Mouse (Mus musculus) gastrocnemius, postnatal 4 days (tissue): ENCODE results near the gene Enpp3. TPM values are rescaled to one million over a fixed set of nuclear protein-coding genes. Genes with fewer than 3 reads are reported as not detected.

Experiments used
- DNase-seq, 2 experiments: peaks; one replicate each; pipeline ENCODE4 v3.0.0; 2021 to 2022; ENCODE audit warnings: low spot score in 2 of 2, mixed read lengths in 2 of 2
- long read RNA-seq, 2 experiments: library from polyadenylated mRNA; stranded (forward); transcript quantifications; one replicate each; pipeline ENCODE4 v2.0.0; 2021
- total RNA-seq, 2 experiments: library from RNA; stranded (reverse); gene quantifications; 2 replicates each; pipeline ENCODE4 v1.2.3; 2021

The Enpp3 gene
- total RNA-seq, result 10 to 100 TPM in 1 of 2 experiments, 1 to 10 TPM in 1; 9.8 to 11.0 TPM
- long read RNA-seq, experiment 1, full-length matches to known transcripts, result 5 of 9 reads
- long read RNA-seq, experiment 1, partial matches to known transcripts, result 2 of 9 reads
- long read RNA-seq, experiment 1, other reads (novel, unspliced or antisense), result 2 of 9 reads
- long read RNA-seq, experiment 2, full-length matches to known transcripts, result 8 of 8 reads
- long read RNA-seq, experiment 2, partial matches to known transcripts, result 0 of 8 reads
- long read RNA-seq, experiment 2, other reads (novel, unspliced or antisense), result 0 of 8 reads

DNA sequence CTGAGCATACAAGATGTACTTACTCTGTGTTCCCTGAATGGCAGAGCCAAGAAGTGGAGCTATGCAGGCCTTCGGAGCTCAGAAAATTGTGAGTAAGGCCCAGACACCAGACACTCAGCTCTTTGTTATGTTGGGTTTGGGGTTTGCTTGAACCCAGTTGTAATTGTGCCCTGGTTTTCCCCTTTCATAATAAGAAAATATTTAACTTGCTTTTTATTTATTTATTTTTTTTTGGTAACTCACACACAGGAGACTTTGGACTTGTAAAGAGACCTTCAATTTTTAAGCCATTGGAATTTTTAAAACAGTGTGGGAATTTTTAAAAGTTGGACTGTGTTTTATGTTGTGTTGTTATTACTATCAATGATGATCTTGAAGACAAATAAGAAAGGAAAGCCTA, at the start of gene Enpp3:
Enpp3 (minus strand) TSS at position 148 of the 400 bp plus-strand sequence.
- DNase-seq, result no peak

DNA sequence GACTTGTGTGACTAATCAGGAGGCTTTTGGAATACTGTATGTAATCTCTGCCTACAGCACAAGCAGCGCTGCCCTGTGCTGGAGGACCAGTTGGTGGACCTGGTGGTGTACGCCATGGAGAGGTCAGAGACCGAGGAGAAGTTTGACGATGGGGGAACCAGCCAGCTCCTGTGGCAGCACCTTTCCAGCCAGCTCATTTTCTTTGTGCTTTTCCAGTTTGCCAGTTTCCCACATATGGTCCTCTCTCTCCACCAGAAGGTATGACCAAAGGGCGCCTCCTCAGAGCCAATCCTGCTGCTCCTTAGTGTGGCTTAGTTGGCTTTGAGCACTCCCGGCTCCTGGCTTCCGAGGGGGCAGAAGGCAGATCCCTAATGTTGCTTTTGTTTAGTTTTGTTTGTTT, 45.7 kb upstream of the Enpp3 start:
- DNase-seq, result no peak

DNA sequence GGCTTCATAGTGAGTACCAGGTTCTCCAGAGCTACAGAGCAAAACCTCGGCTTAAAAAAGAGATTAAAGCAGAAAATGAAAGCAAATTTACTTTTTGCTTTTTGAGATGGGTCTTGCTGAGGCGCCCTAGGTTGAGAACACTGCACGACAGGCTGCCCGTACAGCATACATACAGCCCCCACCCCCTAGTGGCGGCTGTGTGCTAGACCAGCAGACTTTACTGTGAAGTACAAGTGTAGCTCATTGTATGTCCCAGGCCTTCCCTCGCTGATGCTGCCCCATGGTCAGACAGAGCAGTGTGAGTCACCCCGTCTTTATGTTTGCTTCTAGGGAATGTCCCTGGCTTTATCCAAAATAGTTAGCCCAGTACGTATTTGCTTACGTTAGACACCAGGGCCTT, 43.4 kb upstream of the Enpp3 start:
- no peak for DNase-seq

DNA sequence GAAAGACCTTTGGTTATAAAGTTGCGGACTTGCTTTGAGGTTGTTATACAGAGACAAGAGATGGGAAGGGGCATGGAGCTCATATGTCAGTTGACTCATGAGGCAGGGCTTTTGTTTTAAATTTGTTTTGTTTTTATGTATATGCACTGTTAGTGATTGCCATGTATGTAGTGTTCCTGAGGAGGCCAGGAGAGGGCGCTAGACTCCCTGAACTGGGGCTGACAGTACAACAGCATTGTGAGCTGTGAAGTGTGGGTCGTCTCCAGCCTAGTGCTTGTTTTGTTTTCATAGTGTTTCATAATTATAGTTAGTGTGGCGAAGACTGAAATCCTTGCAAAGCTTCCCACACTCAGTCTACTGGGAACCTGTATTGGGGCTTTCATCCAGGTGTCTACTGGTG, 31.0 kb upstream of the Enpp3 start:
- DNase-seq, result no peak

DNA sequence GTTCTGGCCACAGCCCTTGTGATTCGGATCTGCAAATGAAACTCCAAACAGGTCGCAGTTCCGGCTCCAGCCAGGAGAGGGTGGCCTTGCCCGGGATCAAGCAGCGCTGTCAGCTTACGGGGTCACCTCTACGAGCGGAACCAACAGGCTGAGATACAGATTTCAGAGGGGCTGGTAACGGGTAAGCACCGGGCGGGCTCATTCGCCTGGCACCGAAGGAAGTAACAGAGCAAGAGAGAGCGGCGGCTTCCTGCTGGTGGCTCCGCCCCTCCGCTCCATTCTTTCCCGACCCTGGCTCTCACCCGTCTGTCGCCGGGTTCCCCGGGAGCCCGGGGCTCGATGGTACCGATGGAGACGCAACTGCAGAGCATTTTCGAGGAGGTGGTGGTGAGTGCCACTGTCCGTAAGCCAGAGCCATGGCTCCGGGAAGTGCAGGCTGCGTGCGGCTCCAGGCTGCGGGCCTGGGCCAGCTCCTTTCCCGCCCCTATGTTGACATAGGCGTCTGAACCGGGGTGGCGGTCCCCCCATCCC, 27.2 kb upstream of the Enpp3 start, which contains the start of gene Med23:
Med23 (plus strand) TSS at position 227 of the 531 bp plus-strand sequence.
- peak; percentile 92 to 95 for DNase-seq

DNA sequence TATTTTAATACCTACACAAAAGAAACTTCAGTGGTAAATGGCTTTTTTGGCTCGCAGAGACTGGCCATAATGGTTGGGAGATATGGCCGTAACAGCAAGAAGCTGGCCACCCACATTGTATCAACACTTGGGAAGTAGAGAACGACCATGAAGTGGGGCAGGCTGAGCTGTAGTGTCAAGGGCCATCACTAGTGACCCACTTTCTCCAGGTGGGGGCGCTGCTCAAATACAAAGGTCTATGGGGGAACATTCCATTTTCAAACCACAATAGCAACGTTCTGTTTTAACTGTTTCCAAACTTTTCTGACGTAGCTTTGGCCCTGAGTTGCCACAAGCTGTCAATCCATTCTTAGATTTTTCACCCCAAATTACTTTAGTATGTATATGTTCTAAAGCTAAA, 21.8 kb upstream of the Enpp3 start:
- DNase-seq, result no peak

DNA sequence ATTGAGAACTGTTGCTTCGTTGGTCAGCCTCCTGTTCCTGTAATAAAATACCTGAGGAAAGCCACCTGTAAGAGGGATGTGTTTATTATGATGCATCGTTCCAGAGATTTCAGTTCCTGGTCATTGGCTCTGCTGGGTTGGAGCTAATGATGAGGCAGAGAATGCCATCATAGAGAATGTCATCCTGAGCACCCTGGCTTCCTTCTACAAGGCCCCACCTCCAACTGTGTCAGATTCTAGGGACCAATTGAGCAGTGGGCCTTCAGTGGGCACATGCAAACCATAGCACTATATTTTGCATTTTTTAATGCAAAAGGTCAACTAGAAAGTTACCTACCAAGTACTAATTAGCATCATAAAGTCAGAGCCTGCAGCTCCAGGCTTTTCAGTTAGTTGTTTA, 20.5 kb upstream of the Enpp3 start:
- no peak for DNase-seq

DNA sequence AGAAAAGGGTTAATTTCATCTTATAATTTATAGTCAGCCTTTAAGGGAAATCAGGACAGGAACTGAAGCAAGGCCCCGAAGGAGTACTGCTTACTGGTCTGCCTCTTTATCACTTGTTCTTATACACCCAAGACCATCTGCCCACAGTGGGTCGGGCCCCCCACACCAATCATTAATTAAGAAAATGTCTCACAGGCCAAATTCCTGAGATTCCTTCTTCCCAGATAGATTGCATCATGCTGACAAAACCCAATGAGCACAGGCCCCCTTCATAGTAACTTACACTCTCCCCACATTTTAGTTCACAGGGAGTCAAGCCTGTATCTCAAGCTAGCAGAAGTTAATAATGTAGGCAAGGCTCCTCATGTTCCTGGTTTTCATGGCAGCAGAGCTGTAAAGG, 625 bp downstream of the Enpp3 start:
- no peak for DNase-seq

DNA sequence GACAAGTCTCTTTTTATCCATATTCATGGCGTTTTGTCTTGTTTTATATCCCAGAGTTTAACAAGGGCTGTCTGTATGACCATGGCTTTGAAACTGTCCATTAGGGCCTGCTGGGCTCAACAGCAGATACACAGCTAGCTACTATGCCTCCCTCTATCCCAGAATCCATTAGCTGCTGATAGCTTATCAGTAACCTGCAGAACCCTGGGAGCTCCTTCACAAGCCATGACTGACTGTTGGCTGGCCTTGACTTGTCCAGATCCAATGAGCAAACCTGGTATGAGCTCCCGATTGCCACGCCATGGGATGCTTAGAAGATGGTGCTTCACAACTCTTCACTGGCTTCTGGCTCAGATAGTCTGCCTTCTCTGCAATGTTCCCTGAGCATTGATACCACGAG, 1.8 kb downstream of the Enpp3 start:
- no peak for DNase-seq

DNA sequence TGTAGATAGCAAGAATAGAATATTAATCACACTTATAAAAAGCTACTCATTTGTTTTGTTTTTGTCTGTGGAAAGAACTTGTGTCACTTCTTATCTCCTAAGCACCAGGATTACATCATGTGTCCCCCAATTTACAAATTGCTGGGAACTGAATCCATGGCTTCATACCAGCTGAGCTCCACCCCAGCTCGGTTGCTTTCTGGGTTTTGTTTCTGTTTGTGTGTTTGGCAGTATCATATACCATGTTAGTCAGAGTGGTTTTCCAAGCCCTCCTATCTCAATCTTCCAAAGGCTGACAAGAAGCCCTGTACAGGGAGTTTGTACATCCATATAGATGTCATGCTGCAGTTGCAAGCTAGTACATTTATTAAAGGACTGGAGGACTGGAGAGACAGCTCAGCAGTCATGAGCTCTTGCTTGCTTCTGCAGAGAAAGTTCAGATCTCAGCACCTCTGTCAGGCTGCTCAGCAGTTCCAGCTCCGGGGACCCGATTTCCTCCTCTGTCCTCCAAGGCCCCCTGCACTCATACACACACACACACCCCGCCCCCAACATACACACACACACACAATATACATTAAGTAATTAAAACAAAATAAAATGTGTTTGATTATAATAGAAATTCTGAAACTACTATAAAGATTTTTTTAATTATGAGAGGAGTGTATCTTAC, 6.1 kb downstream of the Enpp3 start:
- DNase-seq, result no peak

DNA sequence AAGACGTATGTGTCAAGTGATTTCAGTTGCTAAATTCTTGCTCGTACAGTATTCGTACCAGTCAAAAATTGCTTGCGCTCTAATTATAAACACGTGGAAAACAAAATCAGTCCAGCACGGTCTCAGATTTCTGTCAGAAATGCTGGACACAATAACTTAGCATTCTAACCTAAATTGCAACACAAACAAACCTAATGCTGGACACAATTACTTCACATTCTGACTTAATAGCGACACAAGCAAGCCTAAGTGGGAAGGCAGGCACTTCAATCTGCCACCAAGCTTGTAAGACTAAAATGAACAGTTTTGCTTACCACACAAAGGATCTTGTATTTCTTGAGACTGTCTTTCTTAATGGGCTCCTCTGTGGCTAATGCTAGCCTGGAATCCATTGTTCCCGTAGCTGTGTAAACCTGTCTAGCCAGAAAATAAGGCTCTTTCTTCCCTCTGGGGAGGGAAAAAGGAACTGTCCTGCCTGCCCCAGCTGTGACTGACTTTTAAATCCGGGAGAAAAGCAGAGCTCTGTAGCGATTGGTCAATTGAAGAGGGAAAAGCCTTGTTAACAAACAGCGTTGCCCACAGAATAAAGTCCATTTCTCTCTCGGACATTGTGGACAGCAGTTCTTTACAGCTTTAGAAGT, 6.8 kb downstream of the Enpp3 start:
- no peak for DNase-seq

DNA sequence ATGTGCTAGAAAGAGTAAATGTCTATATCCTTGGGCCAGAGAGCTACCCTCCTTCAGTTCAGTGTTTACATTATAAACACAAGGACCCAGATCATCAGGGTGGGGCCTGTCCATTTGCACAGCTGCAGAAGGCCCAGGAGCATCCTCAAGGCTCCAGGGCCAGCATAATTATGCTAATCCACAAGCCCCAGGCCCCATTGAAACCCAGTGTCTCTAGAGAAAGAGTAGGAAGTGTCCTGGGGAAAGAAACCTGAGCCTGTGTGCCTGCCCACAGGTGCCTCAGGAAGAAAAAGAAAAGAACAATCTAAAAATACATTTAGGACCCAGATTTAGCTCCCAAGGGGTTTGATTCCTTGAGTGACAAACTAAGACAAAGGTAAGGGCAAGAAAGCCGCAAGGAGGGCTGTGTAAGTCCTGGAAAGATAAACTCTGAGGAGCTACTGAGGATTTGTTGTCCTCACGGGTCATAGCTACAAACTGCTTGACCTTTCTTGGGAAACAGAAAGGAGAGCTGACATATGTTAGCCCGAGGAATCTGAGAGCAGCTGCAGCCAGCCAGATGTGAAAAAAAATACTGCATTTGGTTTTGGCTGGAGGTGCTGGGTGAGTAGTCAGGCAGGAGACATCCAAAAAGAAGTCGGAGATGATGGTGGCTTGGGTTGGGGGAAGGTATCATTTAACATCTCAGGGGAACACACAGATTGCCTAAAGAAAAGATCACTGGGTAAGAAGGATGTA, 7.8 kb downstream of the Enpp3 start:
- no peak for DNase-seq

DNA sequence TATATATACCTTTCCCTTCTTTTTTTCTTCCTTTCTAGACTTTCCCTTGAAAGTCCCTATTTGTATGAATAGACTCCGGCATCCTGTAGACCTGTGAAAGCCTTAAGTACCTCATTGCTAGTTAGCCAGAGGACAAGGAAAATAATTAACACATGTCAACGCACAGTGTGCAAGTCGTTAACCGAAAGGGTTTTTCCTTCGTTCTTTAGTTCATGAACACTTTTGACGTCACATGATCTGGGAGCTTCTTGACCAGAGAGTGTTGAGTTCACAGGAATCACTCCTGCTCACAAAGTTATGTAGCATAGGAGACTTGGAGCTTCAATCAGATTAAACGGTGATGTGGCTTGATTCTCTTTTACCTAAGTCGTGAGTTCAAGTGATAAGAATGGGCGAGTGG, 10.3 kb downstream of the Enpp3 start:
- DNase-seq, result no peak

DNA sequence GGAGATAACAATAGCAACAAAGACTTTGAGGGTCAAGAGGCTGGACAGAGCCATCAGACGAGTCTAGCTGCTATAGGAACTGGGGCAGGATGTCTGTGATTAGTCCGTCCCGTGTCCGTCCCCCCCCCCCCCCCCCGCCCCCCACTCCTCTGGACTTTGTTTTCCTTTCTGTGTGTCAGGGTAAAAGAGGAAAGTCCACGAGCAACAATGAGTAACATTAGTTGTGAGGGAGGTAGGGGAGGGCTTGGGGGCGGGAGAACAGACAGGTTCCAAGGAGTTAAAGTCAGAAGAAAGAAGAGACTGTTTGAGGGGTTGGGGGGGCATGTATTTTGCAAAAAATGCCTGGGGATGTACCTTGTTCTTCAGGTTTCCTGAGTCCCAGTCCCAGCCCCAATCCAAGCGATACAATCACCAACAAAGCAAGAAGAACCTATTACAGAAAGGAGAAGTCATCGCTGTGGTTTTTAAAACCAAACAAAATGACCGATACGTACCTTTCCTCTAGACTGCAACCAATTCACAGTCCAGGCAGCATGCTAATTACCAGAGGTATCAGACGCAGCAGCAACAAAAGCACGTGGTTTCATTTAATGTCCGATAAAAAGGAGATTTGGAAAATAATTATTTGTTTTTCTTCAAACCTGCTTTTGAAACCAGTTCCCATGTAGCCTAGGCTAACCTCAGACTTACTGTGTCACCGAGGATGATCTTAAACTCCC, 11.1 kb downstream of the Enpp3 start:
- DNase-seq, result no peak

DNA sequence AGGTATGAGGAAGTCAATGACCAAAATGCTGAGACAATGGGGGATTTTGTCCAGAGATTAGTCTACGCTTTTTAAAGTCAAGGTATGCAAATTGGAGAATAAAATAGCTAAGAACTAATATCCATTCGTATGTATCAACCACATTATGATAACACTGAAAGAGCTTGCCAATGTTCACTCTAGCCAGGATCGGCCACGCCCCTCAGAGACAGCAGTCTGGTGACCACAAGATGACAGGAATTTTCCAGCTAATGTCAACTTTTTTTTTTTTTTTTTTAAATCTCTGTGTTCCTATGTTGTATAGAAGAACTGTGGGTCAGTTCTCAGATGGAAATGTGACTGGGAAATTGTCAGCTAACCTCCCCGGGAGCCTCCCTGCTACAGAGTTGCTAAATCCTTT, 12.2 kb downstream of the Enpp3 start:
- no peak for DNase-seq

DNA sequence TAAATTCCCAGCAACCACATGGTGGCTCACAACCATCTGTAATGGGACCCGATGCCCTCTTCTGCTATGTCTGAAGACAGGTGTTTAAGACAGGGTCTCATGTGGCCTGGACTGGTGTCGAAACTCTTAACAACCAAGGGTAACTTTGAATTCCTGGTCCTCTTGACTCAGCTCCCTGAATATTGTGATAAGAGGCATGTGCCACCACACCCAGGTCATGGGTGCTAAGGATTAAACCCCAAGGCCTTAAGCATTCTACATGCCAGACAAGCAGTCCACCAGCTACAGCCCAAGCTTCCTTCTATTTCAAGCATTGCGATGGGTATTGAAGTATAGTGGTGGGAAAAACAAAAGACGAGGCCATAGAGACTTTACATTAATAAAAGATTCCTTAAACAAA, 14.5 kb downstream of the Enpp3 start:
- no peak for DNase-seq

DNA sequence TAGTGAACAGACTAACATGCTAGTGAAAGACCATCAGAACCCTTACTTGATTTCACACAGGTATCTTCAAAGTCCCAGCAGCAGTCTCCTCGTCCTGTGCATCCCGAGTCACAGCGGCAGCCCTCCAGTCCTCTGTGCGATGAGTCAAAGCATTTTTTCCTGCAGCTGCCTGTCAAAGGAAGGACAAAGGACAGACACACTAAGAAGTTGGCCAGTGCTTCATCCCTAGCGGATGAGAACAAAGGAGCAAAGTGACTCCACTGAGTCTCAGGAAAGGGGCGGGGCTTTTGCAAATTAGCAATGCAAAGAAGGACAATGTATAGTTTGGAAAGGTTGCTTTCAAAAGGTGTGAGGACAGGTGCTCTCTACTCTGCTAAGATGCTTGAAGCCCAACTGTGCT, 16.5 kb downstream of the Enpp3 start:
- no peak for DNase-seq

DNA sequence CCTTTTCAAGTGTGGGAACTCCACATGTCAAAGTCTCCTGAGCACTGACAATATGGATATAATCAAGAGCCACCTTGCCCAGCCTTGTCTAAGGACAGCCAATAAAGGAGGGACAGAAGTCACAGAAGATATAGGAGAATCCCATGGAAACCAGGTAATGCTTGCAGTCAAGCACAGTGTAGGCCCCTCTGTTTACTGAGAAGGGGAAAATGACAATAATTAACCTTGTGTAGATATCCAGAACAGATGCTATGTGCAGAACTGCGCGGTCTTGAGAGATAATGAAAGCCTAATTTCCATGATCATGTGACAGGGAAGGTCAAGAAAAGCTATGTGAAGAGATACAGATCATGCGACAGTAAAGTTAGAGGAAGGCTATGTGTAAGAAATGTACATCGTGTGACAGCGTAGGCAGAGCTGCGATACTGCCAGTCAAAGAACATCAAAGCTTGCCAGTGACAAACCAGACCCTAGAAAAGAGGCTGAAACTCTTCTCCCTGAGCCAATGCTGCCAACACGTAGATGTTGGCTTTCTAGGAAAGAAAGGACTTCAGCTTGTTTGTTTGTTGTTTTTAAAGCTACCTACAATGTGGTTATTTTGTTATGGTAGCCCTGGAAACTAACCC, 17.1 kb downstream of the Enpp3 start:
- no peak for DNase-seq

DNA sequence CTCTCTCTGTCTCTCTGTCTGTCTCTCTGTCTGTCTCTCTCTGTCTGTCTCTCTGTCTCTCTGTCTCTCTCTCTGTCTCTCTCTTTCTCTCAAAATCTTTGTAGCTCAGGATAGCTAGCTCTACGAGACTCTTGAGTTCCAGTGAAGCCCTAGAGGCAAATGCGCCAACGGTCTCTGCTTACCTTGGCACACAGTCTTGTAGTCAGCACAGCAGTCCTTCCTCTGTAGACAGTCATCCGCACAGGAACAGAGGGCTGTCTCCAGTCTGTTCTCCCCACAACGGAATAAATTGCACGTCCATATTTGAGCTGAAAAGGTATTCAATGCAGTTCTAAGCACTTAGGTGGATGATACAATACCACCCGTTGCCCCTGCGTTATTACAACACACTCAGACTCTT, 18.0 kb downstream of the Enpp3 start:
- no peak for DNase-seq
